Mouse (Mus musculus): ENCODE results near the gene Gm10337.

Gm10337 gene

GRCm38 (mm10) chr15:102517976-102518858 is 14.7 kb downstream of the Gm10337 start, which contains the start of gene Tarbp2:
Tarbp2 (plus strand) TSS chr15:102518192.
- DNase-seq, result peak; percentile 99

GRCm38 (mm10) chr15:102518859-102519201 is 15.3 kb downstream of the Gm10337 start:
- DNase-seq, result no peak

GRCm38 (mm10) chr15:102519211-102520141 is 16.0 kb downstream of the Gm10337 start:
- DNase-seq, result peak; percentile 56

- no peak for DNase-seq
These were observed 16.9 kb downstream of the Gm10337 start for GRCm38 (mm10) chr15:102520416-102520815.

- no peak for DNase-seq
These were observed 18.0 kb downstream of the Gm10337 start for GRCm38 (mm10) chr15:102521480-102521879.

- peak; percentile 89 for DNase-seq
These were observed 21.5 kb downstream of the Gm10337 start, which contains the start of gene Npff for GRCm38 (mm10) chr15:102524892-102525485. Npff (minus strand) TSS chr15:102524942.

GRCm38 (mm10) chr15:102526111-102527002 is 22.8 kb downstream of the Gm10337 start:
- no peak for DNase-seq

- DNase-seq, result no peak
These were observed 24.4 kb downstream of the Gm10337 start for GRCm38 (mm10) chr15:102527936-102528335.

- no peak for DNase-seq
These were observed 24.9 kb downstream of the Gm10337 start for GRCm38 (mm10) chr15:102528396-102528795.

GRCm38 (mm10) chr15:102530566-102530965 is 27.0 kb downstream of the Gm10337 start:
- no peak for DNase-seq

- DNase-seq, result no peak
These were observed 28.1 kb downstream of the Gm10337 start for GRCm38 (mm10) chr15:102531586-102531985.

GRCm38 (mm10) chr15:102532106-102532900 is 28.8 kb downstream of the Gm10337 start:
- peak; percentile 58 for DNase-seq

GRCm38 (mm10) chr15:102533926-102534325 is 30.4 kb downstream of the Gm10337 start:
- DNase-seq, result no peak

GRCm38 (mm10) chr15:102544801-102545200 is 41.3 kb downstream of the Gm10337 start:
- DNase-seq, result peak; percentile 93

GRCm38 (mm10) chr15:102546246-102546645 is 42.7 kb downstream of the Gm10337 start:
- no peak for DNase-seq

GRCm38 (mm10) chr15:102546677-102547427 is 43.3 kb downstream of the Gm10337 start:
- peak; percentile 99 for DNase-seq

GRCm38 (mm10) chr15:102547478-102547877 is 44.0 kb downstream of the Gm10337 start:
- peak; percentile 93 for DNase-seq

GRCm38 (mm10) chr15:102552599-102552998 is 49.1 kb downstream of the Gm10337 start:
- no peak for DNase-seq

All from cerebellum, adult 8-10 months (tissue).